Mouse (Mus musculus) cerebellum, postnatal 25 days (tissue): ENCODE measurements around the gene Vav3.

Source experiments
- DNase-seq, 2 experiments: peaks; one replicate each; pipeline ENCODE4 v3.0.0; 2021; ENCODE audit warnings: mixed read lengths in 2 of 2

Gene Vav3

DNA sequence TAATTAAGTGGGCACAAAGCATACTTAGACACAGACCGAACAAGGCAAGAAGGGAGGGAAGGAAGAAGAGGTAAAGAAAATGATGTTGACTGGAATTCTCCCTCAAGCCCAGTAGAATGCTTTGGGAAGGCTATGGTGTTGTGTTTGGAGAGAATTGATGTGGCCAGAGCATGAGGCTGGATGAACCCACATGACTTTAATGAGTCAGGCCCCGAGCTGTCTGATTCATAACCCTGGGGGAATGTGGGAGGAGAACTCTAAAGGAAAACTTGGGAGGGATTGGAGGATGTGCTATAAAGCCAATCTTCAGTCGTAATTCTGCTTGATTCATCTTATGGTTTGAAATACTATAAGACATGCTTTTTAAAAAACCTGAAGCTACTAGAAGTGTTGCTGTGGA, 175.0 kb downstream of the Vav3 start:
- no peak for DNase-seq

DNA sequence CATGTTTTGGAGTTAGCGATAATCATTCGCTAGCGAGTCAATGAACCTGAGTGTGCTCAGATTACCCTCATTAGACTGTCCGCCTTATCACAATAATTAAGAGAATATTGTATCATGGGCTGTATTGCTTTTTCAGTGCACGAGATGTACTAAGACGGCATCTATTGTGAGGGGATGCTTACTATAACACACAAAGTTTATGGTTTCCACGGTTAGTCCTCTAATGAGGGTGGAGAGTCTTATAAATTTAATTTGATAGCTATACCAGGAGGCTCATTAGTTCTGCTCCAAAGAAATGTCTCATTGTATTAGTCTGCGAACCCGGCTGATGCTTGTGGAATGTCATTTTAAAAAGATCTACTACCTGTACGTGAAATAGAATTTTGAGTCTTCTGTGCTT, 175.9 kb downstream of the Vav3 start:
- DNase-seq, result no peak

DNA sequence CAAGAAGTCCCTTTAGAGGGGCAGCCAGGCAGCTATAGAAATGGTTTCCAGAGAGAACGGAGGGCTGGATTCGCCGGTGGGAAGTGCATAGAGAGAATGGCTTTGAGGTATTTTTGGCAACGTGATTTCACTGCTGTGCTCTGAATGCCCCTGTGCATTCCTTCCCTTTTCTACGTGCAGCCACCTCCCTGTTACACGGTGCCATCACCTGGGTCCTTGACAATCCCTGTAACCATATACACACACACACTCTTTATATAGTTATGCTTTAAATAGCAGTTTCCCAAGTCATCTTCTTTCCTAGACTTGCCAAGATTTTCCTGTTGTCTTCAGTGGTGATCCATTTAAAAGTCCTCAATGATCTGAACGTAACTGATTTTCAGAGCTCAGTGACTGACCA, 181.7 kb downstream of the Vav3 start:
- no peak for DNase-seq

DNA sequence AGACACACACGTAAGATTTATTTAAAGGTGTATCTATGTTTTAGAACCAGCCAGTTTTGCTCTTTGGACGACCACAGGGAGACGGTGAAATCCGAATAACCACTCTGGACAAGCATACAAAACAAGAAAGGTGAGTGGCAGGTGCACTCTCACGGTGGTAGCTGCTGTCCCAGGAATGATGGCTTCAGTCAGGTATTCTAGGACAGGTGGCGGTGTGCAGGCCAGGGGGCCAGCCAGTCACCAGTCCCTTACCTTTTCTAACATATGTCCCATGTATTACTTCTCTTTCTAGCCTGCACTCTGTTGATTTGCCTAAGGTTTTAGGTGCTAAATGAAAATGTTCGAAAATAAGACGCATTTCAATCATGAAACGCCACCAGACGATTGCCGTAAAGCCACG, 185.4 kb downstream of the Vav3 start:
- DNase-seq, result no peak

DNA sequence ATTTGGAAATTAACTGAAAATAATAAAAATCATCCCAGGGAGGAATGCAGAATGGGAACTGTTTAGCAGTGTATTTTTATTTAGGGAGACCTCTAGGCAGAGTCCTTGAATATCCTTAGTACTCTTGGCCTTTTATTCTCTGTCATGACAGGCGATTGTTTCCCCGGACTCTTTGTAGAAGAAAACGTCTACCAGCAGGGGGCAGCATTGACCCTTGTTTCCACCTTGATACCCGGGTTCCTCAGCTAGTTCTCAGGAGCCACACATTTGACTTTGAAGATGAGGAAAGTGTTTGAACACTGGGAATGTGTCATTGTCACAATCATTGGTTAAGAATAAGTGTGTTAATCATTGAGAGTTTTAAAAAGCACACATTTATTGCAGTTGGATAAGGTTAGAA, 185.8 kb downstream of the Vav3 start:
- peak; percentile 85 to 92 for DNase-seq

DNA sequence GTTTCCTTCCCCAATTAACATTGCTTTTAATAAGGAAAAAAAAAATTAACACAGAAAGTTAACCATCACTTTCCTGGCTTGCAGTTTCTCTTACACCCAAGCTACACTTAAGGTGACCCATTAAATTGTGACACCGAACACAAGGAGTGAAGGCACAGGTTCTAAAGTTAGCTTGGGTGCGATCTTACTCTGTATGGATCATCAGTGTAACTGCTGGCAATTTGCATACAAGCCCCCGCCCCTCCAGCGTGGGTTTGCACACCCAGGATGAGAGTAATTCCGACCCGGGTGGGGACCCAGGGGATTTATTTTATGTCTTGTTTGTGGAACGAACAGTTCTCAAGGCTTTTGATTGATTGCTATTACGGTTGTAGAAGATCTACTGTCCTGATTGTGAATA, 186.2 kb downstream of the Vav3 start:
- no peak for DNase-seq

DNA sequence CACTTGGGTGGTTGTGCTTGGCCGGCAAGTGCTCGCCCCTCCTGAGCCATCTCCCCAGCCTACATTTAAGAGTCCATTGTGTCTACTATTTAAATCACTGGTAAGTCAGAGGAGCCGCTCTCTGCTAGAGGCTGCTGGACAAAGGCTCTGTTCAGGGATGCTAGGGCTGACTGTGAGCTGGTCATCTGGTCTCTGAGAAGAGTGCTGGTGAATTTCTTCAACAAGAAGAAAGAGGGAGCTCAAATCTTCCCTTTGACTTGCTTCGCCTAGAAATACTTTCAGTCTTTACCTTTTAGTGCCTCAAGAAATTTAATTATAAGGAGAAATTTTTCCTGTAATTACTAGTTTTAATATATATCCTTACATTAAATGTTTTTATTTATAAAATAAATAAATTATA, 188.2 kb downstream of the Vav3 start:
- no peak for DNase-seq

DNA sequence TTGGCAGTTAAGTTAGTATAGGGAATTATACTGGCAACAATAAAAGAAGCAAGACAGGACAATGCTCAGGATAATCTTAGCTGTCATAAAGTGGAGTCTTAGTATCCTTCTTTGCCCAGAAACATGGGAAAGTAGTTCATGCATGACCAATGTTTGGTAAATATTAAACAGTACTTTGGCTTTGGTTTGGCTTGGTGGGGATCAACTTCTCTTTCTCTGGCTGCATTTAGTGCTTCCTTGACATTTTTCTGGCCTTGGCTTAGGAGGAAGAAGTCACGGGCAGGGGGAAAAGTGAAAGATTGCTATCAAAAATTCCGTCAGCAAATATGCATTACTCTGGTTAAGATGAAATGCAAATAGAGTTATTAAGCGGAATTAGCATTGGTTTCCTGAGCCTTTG, 197.2 kb downstream of the Vav3 start:
- DNase-seq, result no peak

DNA sequence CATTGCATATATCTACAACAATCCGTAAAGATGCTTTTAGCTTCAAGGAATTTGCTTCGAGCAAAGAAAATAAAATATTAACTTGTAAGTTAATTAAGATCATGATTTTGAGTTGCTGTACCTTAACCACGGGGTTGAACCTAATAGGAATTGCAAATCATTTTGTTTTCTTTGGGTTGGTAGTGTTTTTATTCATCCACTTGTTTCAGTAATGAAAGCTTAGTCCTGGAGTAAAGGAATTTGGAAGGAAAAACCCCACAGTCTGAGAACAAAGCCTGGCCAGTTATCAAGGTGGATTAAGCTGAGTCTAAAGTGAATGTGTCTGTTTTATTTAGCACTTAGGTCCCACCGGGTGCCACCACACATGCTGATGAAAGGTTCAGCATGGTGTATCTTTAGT, 199.6 kb downstream of the Vav3 start:
- no peak for DNase-seq

DNA sequence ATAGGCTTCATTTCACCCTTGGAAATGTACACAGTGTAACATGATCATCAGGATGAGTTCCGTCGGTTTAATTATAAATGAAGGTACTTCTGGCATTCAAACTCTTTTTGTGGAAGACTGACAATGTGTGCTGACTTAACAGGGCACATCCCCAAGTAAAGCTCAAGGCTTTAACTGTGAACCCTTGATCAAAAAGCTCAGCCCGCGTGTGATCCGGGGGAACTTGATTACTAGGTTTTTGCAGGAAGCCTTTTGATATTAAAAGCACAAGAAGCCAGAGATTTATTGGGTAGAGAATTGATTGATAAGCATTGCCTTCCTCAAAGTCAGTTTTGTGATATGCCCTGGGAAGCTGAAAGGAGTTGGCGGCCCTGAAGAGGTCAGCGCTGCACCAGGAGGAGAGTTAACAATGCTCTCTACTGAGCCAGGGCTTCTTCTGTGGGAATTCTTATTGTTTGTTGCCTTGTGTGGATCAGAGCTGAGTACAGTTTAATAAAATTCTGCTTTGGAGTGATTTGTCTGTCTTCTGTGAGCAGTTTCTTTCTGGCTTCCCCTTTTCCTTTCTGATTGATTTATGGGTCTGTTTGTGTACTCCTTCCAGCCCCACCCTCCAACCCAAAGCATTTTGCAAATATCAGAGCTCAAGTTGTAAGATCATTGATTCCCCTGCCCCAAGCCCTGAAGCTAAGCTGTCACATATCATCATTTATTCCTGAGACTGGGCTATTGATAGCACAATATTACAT, 204.2 kb downstream of the Vav3 start:
- DNase-seq, result no peak

DNA sequence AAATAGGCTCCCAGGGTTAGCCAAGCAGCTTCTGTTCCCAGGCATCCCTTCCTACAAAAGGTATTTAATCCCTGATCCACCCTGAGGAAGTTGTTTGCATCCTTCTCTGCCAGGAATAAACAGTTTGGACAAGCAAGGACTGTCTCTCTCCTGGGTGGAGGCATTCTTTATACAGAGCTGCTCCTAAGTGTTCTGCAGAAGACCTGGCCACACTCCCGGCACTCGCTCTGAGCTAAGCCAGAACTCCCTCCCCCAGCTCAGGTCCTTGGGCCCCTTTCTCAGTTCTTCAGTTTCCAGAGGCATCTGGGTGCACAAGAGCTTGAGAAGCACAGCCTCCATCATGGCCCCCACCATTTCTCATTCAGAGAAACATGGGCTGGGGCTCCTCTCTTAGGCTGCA, 216.9 kb downstream of the Vav3 start:
- DNase-seq, result no peak

DNA sequence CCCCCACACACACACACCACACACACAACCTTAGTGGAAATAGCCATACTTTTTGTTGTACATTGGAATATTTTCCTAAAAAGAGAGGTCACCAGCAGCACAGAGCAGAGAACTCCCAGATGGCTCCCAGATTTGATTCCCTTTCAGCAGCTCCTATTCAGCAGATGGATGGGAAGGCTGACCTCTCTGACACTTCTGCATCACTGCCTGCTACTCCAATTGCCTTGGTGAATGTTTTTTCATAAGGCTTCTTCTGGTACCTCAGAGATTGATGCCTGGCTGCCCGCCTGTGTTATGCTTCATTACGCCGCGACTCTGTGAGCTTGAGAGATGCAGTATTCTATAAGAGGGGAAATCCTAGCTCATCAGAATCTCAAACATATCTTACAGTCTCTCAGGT, 220.8 kb downstream of the Vav3 start:
- DNase-seq, result no peak

DNA sequence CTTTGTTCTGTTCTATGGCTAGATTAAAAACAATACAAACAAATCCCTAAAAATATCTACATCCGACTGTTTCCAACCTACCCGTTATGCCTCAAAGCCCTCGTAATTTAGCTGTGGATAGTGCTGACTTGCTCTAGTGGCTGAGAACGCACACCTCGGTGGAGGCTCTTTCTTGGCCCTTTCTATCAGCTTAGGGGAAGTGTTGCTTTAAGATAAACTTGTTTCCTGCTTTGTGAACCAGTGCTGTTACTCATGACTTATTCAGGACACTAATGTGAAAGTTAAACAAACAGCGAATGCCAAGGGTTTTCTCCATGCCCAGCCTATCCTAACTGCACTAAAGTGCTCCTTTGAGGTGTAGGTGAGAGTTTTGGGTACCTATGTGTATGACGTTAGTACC, 221.3 kb downstream of the Vav3 start:
- DNase-seq, result no peak

DNA sequence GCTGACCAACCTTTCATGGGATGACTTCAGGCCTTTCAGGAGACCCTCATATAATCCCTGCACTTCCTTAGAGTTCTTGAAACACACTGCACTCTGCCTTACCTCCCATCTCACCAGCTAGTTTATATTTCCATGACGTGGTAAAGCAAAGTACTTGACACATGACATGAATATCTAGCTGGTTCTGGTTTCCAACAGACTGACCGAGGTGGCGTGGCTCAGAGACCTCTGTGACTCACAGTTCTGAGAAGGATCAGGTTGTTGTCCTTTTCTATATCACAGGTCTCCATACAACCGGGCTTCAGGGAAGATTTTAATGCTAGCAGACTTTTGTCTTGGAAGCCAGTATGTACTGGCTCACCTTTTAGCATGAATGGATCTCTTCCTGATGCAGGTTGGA, 221.8 kb downstream of the Vav3 start:
- DNase-seq, result no peak

DNA sequence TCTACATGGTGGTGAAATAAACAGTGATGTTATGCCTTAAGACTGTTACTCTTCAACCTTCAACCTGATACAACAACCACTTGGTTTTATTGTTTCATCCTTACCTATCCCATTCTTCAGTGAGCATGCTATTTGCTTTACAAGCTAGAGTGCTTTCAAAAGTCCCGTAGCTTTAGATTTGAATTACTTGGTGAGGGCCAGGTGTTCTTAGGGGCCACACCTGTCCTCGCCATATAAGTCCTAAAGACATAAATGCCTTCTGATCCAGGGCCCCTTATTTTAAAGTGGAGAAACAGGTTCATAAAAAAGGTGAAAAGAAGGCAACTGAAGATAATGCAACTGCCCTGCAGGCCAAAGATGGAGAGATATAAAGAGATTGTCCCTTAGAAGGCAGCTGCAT, 224.0 kb downstream of the Vav3 start:
- DNase-seq, result no peak

DNA sequence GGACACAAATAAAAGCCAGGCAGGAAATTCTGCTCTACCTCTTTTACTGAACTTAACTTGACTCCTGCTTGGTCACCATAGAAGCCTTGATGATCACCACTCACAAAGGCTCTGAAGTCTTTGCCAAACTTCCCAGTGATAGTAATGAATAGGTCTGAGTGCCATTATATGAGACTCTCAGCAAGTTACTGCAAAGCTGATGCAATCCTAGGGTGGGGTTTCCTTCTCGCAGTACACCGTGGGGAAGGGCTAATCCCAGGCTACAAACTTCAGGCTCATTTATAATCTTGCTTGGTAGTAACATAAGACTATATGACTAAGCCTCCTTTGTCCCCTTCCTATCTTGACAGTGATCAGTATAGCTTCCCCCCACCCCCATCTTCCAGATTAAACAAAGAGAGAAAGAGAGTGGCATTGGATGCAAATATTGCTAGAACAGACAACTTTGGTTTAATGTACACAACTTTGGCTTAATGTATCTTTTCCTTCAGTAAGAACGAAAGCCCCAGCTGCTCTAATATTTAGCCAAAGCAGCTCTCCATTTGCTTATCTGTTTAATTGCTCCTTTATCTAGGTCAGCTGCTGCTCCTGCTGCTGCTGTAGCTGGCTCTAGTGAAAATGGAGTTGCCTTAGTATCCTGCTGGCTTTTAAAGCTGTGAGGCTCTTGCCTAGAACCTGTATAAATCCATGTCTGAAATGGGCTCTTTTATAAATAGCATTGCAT, 228.3 kb downstream of the Vav3 start:
- no peak for DNase-seq

DNA sequence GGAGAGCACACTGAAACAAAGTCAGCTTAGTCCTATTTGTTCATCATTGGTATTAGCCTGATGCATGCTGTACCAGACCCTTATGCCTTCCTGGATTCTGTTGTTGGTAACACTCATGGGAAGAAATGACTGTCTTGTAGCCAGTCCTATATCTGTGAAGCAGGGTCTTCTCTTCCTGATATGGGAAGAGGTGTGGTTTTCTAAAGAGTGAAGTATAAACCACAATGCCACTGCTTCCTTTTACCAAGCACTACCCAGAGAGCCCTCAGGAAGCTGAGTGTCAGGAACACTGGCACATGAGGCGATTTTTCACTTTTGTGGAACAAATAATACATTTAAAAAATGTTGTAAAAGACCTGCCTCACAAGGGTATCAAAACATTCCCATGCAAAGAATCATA, 231.0 kb downstream of the Vav3 start:
- DNase-seq, result no peak

DNA sequence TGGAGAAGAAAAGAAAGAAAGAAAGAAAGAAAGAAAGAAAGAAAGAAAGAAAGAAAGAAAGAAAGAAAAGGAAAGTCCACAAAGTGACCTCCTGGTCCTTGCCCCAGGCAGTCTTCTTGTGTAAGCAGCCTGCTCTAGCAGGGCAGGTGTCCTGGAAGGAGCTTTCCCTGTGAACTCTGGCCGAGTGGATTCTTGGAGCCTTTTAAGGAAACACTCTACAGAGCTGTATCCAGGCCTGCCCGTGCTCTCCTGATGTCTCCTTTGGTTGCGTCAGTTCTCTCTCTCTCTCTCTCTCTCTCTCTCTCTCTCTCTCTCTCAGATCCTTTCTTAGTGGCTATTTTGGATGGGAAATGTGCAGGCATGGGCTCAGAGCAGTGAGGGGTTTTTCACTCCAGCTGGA, 232.4 kb downstream of the Vav3 start:
- no peak for DNase-seq

DNA sequence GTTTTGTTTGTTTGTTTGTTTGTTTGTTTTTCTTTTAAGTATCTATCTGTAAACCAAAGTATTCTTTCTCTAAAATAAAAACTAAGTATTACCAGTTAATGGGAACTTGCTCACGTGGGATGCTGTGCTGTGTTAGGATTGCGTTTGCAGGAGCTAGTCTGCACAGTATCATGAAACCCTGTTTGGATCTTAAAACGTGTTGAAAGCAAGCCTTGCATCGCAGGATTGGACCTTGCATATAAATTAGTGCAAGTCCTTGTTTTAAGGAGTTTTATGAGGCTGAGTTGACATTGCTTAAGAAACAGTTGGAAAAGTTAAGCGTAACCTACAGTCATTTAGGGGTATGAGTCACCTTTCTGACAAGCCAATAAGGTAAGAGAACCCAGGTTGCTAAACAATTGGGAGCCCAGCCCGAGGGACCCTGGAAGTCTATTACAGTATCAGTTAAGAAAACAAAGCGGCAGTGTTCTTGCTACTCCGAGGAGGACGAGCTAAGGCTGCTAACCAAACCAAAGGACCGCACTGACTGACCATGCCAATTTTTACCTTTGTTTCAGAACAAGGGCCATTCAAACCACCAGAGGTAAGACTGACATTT, 233.2 kb downstream of the Vav3 start:
- no peak for DNase-seq

DNA sequence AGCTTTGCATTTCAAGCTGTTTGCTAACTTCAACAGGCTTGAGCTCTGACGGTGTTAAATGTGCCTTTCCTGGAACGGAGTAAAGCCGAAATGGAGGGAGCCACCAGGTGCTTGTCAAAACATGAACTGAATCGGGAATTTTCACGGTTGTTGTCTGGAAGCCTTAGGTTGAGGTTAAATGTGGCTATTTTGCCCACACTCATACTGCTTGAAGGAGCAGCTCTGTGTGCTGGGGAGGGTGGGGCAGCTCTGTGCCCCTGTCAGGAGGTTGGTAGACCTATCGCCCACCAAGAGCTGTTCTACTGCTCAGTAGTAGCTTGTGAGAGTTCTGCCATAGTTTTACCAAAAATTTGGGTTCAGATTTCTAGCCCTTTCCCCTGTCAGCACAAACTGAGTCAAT, 233.7 kb downstream of the Vav3 start:
- no peak for DNase-seq

DNA sequence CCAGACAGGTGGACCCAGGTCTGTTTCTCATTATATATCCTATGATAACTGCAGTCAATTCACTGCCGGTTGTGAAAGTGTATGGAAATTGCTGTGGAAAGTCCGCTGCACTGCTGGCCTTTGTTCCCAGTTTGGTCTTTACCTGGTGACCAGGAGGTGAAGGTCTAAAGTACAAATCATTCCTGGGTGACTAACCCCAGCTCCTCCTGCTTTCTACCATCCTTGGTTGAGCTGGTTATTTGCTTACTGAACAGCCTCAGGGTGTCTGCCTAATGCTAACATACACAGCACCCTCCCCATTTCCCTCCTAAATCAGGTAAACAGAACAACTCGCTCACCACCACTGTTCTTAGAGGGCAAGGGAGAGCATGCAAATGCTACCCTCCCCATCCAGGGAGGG, 237.9 kb downstream of the Vav3 start:
- no peak for DNase-seq

DNA sequence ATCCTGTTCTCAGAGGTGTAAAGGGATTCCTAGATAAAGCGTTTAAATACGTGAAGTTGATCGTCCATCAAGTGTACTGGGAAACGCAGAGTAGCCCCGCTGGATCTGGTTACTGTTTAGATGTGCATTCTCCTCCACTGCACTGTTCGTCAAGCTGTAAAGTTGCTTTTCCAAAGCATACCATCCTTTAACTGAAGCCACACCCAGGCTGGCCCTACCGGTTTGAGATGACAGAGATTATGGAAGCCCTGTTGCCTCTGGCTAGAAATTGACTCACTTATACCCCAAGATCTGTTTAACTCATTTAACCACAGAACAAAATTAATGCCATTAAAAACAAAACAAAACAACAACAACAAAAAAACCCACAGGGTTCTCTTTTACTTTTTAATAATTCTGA, 238.5 kb downstream of the Vav3 start:
- no peak for DNase-seq

DNA sequence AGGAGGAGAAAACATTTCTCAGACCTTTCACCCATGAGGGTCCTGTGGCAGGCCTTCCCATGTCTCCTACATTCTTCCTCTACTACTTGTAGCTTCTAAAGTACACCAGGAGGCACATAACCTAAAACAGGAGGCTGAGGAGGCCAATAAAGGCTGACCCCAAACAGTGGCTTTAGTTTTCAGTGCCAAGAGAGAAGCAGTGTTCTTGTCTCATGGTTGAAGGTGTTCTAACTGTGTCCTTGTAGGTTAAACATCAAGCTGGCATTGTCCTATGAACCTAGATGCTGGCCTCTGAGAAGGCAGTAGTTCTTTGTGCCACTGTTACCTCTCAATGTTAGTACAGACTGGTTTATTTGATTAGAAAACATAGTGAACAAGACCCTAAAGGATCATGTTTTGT, 245.5 kb downstream of the Vav3 start:
- DNase-seq, result no peak

DNA sequence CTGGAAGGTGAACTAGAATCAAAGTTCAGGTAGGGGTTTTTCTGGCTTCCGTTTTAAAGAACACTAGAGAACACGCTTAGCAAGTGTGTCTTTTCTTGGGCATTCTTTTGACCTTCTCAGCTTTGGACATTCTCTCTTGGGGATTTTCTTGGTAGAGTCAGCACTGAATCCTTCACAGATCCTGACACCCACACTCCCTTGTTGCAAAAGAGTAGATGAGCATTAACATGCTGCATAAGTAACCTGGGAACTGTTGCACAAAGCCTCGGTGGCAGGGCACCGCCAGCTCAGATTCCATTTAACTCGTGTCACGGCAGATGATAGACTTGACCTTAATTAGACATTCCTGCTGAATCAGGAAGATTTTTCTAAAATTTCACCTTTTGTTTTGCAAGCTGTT, 252.5 kb downstream of the Vav3 start:
- no peak for DNase-seq

DNA sequence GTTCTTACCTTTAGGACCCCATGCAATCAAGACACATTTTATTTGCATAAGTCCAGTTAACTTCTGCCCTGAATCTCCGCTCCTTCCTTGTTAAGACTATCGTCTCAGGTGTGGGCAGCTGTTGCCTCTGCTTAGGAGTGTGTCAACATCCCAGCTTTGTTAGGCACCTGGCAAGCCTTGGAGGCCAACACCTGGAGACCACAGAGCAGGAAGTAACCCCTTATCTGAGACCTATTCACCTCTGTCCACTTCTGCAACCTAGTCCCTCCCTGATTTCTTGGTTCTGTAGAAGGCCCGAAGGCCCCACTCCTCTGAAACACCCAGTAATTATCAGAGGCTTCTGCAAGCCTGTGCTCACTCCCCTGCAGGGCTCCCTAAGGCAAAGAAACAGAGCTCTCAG, 255.6 kb downstream of the Vav3 start:
- no peak for DNase-seq
